Mouse (Mus musculus) embryonic facial prominence, embryonic 11.5 days (tissue): ENCODE measurements at regions not wholly inside any gene's neighbourhood (a gene's known extent, or its start where the extent isn't known, plus 50 kb on each side); places are given as distances from the start of the nearest gene placed in this dataset.
A peak's percentile ranks its signal among the peaks of the same experiment; 100 is the strongest.

Experiments used
- ATAC-seq: fragments of 200-750 bp; cut with Nextera tagmentation; replicated peaks from 2 replicates; pipeline ENCODE4 v1.8.0; 2017; ENCODE audit warnings: low read depth; ENCODE audit not compliant: insufficient number of reproducible peaks, low FRiP score, low TSS enrichment
- DNase-seq: peaks from one replicate; pipeline ENCODE4 v3.0.0-alpha.2; 2015; ENCODE audit warnings: low spot score
- H3K27ac ChIP-seq: fragments of 300-500 bp; sonication (generic); replicated peaks from 2 replicates; pipeline ENCODE4 v1.5.1; 2014; ENCODE audit warnings: mild to moderate bottlenecking, low read depth, low read length, control low read depth
- H3K27me3 ChIP-seq: fragments of 300-500 bp; sonication (generic); 2 replicates; pipeline ENCODE4 v1.6.1; 2014; ENCODE audit warnings: mild to moderate bottlenecking, low read length, moderate library complexity, mixed read lengths; ENCODE audit not compliant: control insufficient read depth, insufficient read depth
- H3K36me3 ChIP-seq: fragments of 300-500 bp; sonication (generic); replicated peaks from 2 replicates; pipeline ENCODE4 v1.6.1; 2014; ENCODE audit warnings: low read depth, mild to moderate bottlenecking, low read length, moderate library complexity, mixed read lengths; ENCODE audit not compliant: control insufficient read depth, insufficient read depth
- H3K4me1 ChIP-seq: fragments of 300-500 bp; sonication (generic); 2 replicates; pipeline ENCODE4 v1.6.1; 2014; ENCODE audit warnings: low read length, mixed read lengths; ENCODE audit not compliant: control insufficient read depth, insufficient read depth
- H3K4me2 ChIP-seq: fragments of 300-500 bp; sonication (generic); 2 replicates; pipeline ENCODE4 v1.6.1; 2014; ENCODE audit warnings: low read depth, mild to moderate bottlenecking, control low read depth, low read length, moderate library complexity
- H3K4me3 ChIP-seq: fragments of 300-500 bp; sonication (generic); 2 replicates; pipeline ENCODE4 v1.5.1; 2014; ENCODE audit warnings: low read depth, low read length, control low read depth
- H3K9ac ChIP-seq: fragments of 300-500 bp; sonication (generic); replicated peaks from 2 replicates; pipeline ENCODE4 v1.6.1; 2014; ENCODE audit warnings: mild to moderate bottlenecking, control low read depth, low read length
- H3K9me3 ChIP-seq: fragments of 300-500 bp; sonication (generic); replicated peaks from 2 replicates; pipeline ENCODE4 v1.6.1; 2016; ENCODE audit warnings: mild to moderate bottlenecking, low read length, inconsistent platforms, mixed read lengths; ENCODE audit not compliant: control insufficient read depth
- WGBS: fragments of 180-500 bp; shearing (Covaris S2); extraction: QIAGEN DNeasy Blood & Tissue Kit; methylation state at CpG from one replicate; pipeline ENCODE4 v1.1.7; 2014; 5-methylcytosine and 5-hydroxymethylcytosine counted together

DNA sequence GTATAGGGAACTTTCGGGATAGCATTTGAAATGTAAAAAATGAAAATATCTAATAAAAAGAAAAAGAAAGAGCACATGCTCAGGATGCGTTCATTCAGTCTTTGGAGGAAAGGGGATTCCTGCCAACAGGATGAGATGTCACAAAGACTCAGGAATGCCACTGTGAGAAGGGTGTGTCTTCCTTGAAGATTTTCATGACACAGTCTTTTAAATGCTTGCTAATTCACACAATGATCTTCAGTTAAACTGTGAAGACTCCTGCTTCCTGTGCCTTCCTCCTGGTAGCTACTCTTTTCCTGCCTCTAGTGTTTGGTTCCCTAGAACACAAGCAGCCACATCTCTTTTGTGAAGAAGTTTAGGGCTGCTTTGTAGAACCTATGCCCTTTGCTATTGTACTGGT, 345.5 kb downstream of the Gpat3 start:
- Histone ChIP-seq H3K4me1 (no peaks in the 10 kb centered on the region), H3K36me3 (no peaks in the 10 kb centered on the region), H3K27ac (no peak overlapping the region), H3K9ac (no peak overlapping the region), H3K27me3 (no peaks in the 10 kb centered on the region), H3K9me3 (no peaks in the 10 kb centered on the region), H3K4me2 (no peak overlapping the region), H3K4me3 (no peak overlapping the region)
- ATAC-seq (no peak), DNase-seq (no peak)
- 87% methylated on average over 2 of the region's 2 CpGs for WGBS

DNA sequence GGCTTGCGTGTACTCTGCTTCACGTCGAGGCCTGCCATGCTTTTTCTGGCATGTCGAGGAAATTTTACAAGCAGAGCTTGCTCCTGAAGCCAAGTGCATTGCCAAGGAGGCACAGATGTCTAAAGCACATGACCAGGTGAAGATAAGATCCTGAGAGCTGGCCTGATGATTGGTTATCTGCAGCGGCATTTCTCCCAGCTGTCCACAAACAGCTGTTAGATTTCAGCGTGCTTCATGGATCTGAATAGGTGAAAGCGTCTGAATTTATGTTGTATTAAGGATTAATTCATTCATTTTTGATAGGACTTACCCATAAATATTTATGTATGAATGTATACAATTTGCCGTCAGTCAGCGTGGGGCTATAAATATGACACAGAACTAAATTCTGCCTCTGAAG, 327.7 kb downstream of the Gpat3 start:
- Histone ChIP-seq H3K9me3 (no peaks in the 10 kb centered on the region), H3K4me3 (no peak overlapping the region), H3K4me2 (no peak overlapping the region), H3K27me3 (no peaks in the 10 kb centered on the region), H3K9ac (no peak overlapping the region), H3K27ac (no peak overlapping the region), H3K4me1 (no peaks in the 10 kb centered on the region), H3K36me3 (no peaks in the 10 kb centered on the region)
- 87% methylated on average over 9 of the region's 9 CpGs for WGBS
- ATAC-seq = no peak
- DNase-seq = no peak

DNA sequence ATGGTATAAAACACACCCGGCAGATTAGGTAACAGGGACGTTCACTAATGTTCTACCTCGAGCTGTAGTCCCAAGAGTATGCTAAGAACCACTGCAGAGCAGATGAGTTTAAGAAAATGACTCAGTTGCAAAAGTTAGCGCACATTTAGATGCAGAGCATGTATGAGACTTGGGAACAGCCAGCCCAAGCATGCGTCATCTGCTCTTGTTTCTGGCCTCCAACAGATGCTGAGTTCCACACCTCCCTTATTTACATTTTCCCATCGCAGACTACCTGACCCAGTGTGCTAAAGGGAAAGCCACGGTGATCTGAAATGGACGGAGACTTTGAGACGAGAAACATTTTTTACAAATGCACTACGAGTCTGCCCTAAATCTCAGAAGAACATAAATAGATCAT, 327.3 kb downstream of the Gpat3 start:
- Histone ChIP-seq H3K4me1 (no peaks in the 10 kb centered on the region), H3K4me2 (no peak overlapping the region), H3K27ac (no peak overlapping the region), H3K4me3 (no peak overlapping the region), H3K36me3 (no peaks in the 10 kb centered on the region), H3K9ac (no peak overlapping the region), H3K9me3 (no peaks in the 10 kb centered on the region), H3K27me3 (no peaks in the 10 kb centered on the region)
- DNase-seq (no peak), ATAC-seq (no peak)
- 85% methylated on average over 10 of the region's 10 CpGs for WGBS

DNA sequence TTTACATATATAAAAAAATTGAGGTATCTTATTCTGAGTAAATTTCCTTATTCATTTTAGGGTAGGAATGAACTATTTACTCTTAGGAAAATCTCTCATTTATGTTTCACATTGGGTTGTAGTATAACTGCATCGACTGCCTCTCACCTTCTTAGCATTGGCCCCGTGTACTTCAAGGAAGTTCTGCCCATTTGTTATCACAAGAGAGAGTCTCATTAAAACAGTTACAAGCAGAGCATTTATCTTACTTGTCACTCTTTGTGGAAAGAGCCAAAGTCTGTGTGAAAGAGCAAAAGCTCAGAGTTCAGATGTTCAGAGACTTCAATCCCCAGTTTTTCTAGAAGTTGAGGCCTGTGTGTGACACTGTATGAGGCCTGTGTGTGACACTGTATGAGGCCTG, 323.6 kb downstream of the Gpat3 start:
- Histone ChIP-seq H3K4me3 (no peak overlapping the region), H3K4me2 (no peak overlapping the region), H3K9ac (no peak overlapping the region), H3K9me3 (no peaks in the 10 kb centered on the region), H3K27ac (no peak overlapping the region), H3K36me3 (no peaks in the 10 kb centered on the region), H3K4me1 (no peaks in the 10 kb centered on the region), H3K27me3 (no peaks in the 10 kb centered on the region)
- 87% methylated on average over 2 of the region's 2 CpGs for whole genome bisulfite sequencing
- DNase-seq (no peak), ATAC-seq (no peak)

- no peak overlapping the region for H3K4me3 ChIP-seq
- no peaks in the 10 kb centered on the region for H3K4me1 ChIP-seq
- H3K4me2 ChIP-seq = no peak overlapping the region
- 49% methylated on average over 8 of the region's 8 CpGs for WGBS
- no peaks in the 10 kb centered on the region for H3K36me3 ChIP-seq
- no peak overlapping the region for H3K9ac ChIP-seq
- H3K27ac ChIP-seq = no peak overlapping the region
- no peaks in the 10 kb centered on the region for H3K9me3 ChIP-seq
- ATAC-seq (no peak), DNase-seq (no peak)
- no peaks in the 10 kb centered on the region for H3K27me3 ChIP-seq
Observed at GRCm38 (mm10) chr5:101163624-101164213, 318.2 kb downstream of the Gpat3 start.

DNA sequence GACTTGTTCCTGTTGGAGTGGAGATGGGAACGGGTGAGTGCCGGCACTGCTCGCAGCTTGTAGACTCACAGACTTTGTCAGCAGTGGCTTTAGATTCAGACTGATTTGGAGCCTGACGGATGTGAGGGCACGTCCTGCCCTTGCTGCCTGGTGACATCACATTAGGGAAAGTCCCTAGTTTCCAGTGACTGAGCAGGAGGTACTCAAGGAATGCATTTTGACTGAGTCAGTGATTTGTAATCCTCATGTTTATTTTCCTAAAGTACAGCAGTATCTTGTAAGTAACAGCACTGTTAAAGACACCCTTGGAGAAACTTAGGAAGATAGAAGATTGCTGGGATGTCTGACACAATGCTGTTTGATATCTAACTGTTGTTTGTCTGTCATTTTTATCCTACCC, 317.6 kb downstream of the Gpat3 start:
- no peak overlapping the region for H3K27ac ChIP-seq
- H3K36me3 ChIP-seq = no peaks in the 10 kb centered on the region
- no peak for ATAC-seq
- 57% methylated on average over 5 of the region's 5 CpGs for WGBS
- H3K4me1 ChIP-seq = no peaks in the 10 kb centered on the region
- no peak overlapping the region for H3K4me3 ChIP-seq
- DNase-seq = peak; percentile 11
- H3K9me3 ChIP-seq = no peaks in the 10 kb centered on the region
- no peak overlapping the region for H3K4me2 ChIP-seq
- H3K9ac ChIP-seq = no peak overlapping the region
- no peaks in the 10 kb centered on the region for H3K27me3 ChIP-seq

- no peak for ATAC-seq
- H3K9ac ChIP-seq = no peak overlapping the region
Observed at GRCm38 (mm10) chr5:101157416-101157815, 311.9 kb downstream of the Gpat3 start.

GRCm38 (mm10) chr5:101146345-101146744, 300.8 kb downstream of the Gpat3 start:
- no peak overlapping the region for H3K27ac ChIP-seq
- WGBS = 69% methylated on average over 3 of the region's 3 CpGs
- DNase-seq (no peak), ATAC-seq (no peak)
- no peak overlapping the region for H3K4me2 ChIP-seq
- H3K36me3 ChIP-seq = no peaks in the 10 kb centered on the region
- no peaks in the 10 kb centered on the region for H3K4me1 ChIP-seq
- no peak overlapping the region for H3K4me3 ChIP-seq
- H3K9me3 ChIP-seq = no peaks in the 10 kb centered on the region
- no peak overlapping the region for H3K9ac ChIP-seq
- no peaks in the 10 kb centered on the region for H3K27me3 ChIP-seq

More at GRCm38 (mm10) chr5:101157416-101157815, 311.9 kb downstream of the Gpat3 start:
- H3K27me3 ChIP-seq = no peaks in the 10 kb centered on the region
- no peak overlapping the region for H3K27ac ChIP-seq
- 49% methylated on average over 1 of the region's 1 CpGs for WGBS
- DNase-seq = no peak
- H3K4me2 ChIP-seq = no peak overlapping the region
- H3K9me3 ChIP-seq = no peaks in the 10 kb centered on the region
- H3K4me3 ChIP-seq = no peak overlapping the region
- H3K36me3 ChIP-seq = no peaks in the 10 kb centered on the region
- no peaks in the 10 kb centered on the region for H3K4me1 ChIP-seq
